Mouse (Mus musculus) kidney, embryonic 16.5 days (tissue): ENCODE measurements around the gene Uso1. TPM values are rescaled to one million over a fixed set of nuclear protein-coding genes. Genes with fewer than 3 reads are reported as not detected.
"Not testable (repeated sequence)": the region's sequence is repeated elsewhere in the genome, so short reads cannot be mapped to it uniquely, and the experiment has no call there.

Experiments used
- ATAC-seq: fragments of 200-750 bp; cut with Nextera tagmentation; 2 replicates; pipeline ENCODE4 v1.8.0; 2017; ENCODE audit warnings: moderate TSS enrichment; ENCODE audit not compliant: low FRiP score, low TSS enrichment
- H3K27ac ChIP-seq: fragments of 300-500 bp; sonication (generic); 2 replicates; pipeline ENCODE4 v1.5.1; 2014; ENCODE audit warnings: low read length
- H3K27me3 ChIP-seq: fragments of 300-500 bp; sonication (generic); 2 replicates; pipeline ENCODE4 v1.6.1; 2014; ENCODE audit warnings: low read length, control low read depth, mixed read lengths; ENCODE audit not compliant: insufficient read depth
- H3K36me3 ChIP-seq: fragments of 300-500 bp; sonication (generic); 2 replicates; pipeline ENCODE4 v1.6.1; 2014; ENCODE audit warnings: low read length, control low read depth, mixed read lengths; ENCODE audit not compliant: insufficient read depth
- H3K4me1 ChIP-seq: fragments of 300-500 bp; sonication (generic); 2 replicates; pipeline ENCODE4 v1.6.1; 2014; ENCODE audit warnings: low read length, control low read depth, mixed read lengths; ENCODE audit not compliant: insufficient read depth
- H3K4me2 ChIP-seq: fragments of 300-500 bp; sonication (generic); replicated peaks from 2 replicates; pipeline ENCODE4 v1.6.1; 2014; ENCODE audit warnings: low read depth, low read length
- H3K4me3 ChIP-seq: fragments of 300-500 bp; sonication (generic); 2 replicates; pipeline ENCODE4 v1.5.1; 2014; ENCODE audit warnings: mild to moderate bottlenecking, low read length
- H3K9ac ChIP-seq: fragments of 300-500 bp; sonication (generic); replicated peaks from 2 replicates; pipeline ENCODE4 v1.6.1; 2014; ENCODE audit warnings: low read length
- H3K9me3 ChIP-seq: fragments of 300-500 bp; sonication (generic); 2 replicates; pipeline ENCODE4 v1.6.1; 2016; ENCODE audit warnings: low read length, control low read depth
- WGBS: fragments of 180-500 bp; shearing (Covaris S2); extraction: QIAGEN DNeasy Blood & Tissue Kit; methylation state at CpG from one replicate; pipeline ENCODE4 v1.1.7; 2014; 5-methylcytosine and 5-hydroxymethylcytosine counted together
- polyA plus RNA-seq: library from polyadenylated mRNA; unstranded; fragments of >200 nt; fragmentation: Nextera tagmentation; extraction: Ambion mirVana; gene quantifications from 2 replicates; pipeline ENCODE4 v1.2.1, GENCODE M21; 2015

The Uso1 gene
- polyA plus RNA-seq, 1 experiment from 2014 or later, result 40.0 TPM

DNA sequence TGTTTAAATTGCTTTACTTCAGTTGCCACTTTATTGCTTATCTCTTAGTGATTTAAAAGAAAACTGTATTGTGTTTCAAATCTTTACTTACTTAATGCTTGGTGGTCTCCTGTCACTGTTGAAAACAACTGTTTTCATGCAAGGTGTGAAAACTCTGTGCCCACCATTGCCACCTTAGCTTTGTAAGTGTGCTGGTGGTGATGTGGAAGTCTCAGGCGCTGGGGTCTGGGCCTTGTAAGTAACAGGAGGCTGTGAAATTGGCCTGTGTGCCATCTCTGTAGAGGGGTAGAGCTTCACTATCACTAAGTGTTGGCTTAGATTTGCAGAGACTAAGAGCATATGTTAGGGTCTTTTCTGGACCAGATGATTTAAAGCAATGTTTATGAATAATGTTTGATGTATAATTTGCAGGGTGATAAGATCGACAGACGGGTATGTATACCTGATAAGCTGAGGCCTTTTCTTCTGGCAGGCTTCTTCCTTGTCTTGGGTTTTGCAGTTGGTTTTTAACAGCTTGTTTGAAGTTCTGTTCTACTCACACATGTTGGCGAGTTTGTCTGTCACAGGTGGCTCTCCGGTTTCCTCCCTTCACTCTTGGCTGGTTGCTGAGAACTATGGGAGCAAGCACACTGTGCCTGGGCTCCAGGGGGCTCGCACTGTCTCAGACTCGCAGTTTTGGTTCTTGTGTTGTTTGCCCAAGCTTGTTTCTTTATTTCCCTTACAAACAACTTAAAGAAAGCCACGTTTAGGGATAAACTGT is 45.5 kb downstream of the Uso1 start:
- H3K9ac ChIP-seq, result no peak overlapping the region
- ATAC-seq, result no peak
- peaks cover 48% of the 10 kb centered on the region for H3K36me3 ChIP-seq
- no peaks in the 10 kb centered on the region for H3K27me3 ChIP-seq
- H3K4me3 ChIP-seq, result no peak overlapping the region
- 77% methylated on average over 8 of the region's 8 CpGs for WGBS
- H3K4me2 ChIP-seq, result no peak overlapping the region
- H3K4me1 ChIP-seq, result no peaks in the 10 kb centered on the region
- peaks cover under 1% of the 10 kb centered on the region; the same call in 1 of the 2 replicates for H3K9me3 ChIP-seq
- H3K27ac ChIP-seq, result no peak overlapping the region

DNA sequence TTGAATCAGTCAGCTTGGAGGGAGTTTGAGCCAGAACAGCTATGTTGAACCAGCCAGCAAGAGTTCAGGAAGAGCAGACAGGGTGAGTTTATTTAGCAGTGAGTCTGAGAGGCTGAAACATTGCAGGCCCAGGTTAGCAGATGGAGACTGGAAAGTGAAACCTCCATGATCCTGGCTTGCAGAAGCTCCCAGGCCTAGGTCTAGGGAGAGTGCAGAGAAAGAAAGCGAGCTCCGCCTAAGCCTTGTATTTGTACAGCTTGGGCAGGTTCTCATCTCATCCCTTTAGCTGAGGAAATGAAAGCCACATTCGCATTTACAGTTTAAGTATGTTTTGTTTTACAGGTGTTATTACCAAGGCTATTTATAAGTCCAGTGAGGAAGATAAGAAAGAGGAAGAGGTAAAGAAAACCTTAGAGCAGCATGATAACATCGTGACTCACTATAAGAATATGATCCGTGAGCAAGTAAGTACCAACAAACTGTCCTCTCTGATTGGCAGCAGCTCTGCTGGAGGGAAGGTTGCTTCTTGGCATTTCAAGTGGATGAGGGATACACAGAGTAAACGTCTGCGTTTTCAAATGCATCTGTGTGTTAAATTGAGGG is 51.2 kb downstream of the Uso1 start:
- H3K9me3 ChIP-seq, result peaks cover 4% of the 10 kb centered on the region; the same call in 1 of the 2 replicates
- H3K27me3 ChIP-seq, result no peaks in the 10 kb centered on the region
- H3K4me3 ChIP-seq, result no peak overlapping the region
- no peak overlapping the region for H3K27ac ChIP-seq
- H3K4me1 ChIP-seq, result no peaks in the 10 kb centered on the region
- peaks cover 46% of the 10 kb centered on the region for H3K36me3 ChIP-seq
- no peak overlapping the region for H3K9ac ChIP-seq
- no peak overlapping the region for H3K4me2 ChIP-seq
- 97% methylated on average over 7 of the region's 7 CpGs for WGBS
- ATAC-seq, result no peak

DNA sequence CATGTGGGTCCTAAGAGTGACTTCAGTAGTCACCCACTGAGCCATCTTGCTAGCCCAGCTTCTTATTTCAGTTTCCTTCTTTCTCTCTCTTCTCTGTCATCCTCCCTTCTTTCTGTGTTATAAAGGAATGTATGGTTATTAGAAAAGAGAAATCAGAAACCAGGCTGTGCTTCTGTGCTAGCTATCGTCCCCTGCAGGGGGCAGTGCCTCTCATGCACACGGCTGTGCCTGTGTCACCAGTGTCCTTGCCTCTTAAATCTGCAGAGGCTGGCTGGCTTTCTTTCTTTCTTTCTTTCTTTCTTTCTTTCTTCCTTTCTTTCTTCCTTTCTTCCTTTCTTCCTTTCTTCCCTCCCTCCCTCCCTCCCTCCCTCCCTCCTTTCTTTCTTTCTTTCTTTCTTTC is 58.0 kb downstream of the Uso1 start:
- H3K27me3 ChIP-seq, H3K27ac ChIP-seq, H3K4me2 ChIP-seq, H3K9ac ChIP-seq, H3K4me3 ChIP-seq, ATAC-seq, H3K9me3 ChIP-seq, H3K4me1 ChIP-seq: not testable (repeated sequence)
- peaks cover 54% of the 10 kb centered on the region for H3K36me3 ChIP-seq
- WGBS, result 30% methylated on average over 2 of the region's 2 CpGs

GRCm38 (mm10) chr5:92196895-92197811 is 59.4 kb downstream of the Uso1 start:
- Histone ChIP-seq H3K27ac (no peak overlapping the region), H3K36me3 (peaks cover 62% of the 10 kb centered on the region), H3K9ac (no peak overlapping the region), H3K4me2 (no peak overlapping the region), H3K9me3 (no peaks in the 10 kb centered on the region), H3K4me1 (no peaks in the 10 kb centered on the region), H3K27me3 (no peaks in the 10 kb centered on the region), H3K4me3 (no peak overlapping the region)
- no peak for ATAC-seq
- 84% methylated on average over 15 of the region's 15 CpGs for WGBS

DNA sequence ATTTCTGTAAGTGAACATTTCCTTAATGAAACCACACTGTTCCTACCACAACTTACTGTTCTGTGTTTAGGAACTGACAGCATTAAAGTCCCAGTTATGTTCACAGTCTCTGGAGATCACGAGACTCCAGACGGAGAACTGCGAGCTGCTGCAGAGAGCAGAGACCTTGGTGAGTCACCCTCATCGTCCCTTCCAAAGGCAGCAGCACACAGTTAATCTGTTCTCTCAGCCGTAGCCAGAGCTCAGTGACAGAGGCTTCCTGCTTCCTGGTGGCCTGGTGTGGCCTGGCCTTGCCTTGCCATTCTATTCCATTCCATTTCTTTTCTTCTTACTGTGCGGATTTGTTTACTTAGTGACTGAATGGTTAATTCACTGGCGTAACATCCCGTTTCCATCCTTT is 60.5 kb downstream of the Uso1 start:
- no peak overlapping the region for H3K9ac ChIP-seq
- WGBS, result 78% methylated on average over 8 of the region's 8 CpGs

GRCm38 (mm10) chr5:92204162-92205036 is 66.7 kb downstream of the Uso1 start:
- no peak for ATAC-seq
- no peaks in the 10 kb centered on the region for H3K27me3 ChIP-seq
- H3K4me2 ChIP-seq, result no peak overlapping the region
- H3K27ac ChIP-seq, result 0 out of 2 replicates have a peak overlapping the region, but pooled peaks have one; percentile 7
- H3K9ac ChIP-seq, result no peak overlapping the region
- H3K9me3 ChIP-seq, result no peaks in the 10 kb centered on the region
- WGBS, result 81% methylated on average over 6 of the region's 6 CpGs
- 0 out of 2 replicates have a peak, but pooled peaks cover 10% of the 10 kb centered on the region for H3K4me1 ChIP-seq
- peaks cover 26% of the 10 kb centered on the region for H3K36me3 ChIP-seq
- no peak overlapping the region for H3K4me3 ChIP-seq

More for the DNA sequence above, 60.5 kb downstream of the Uso1 start:
- H3K4me1 ChIP-seq, result no peaks in the 10 kb centered on the region
- peaks cover 54% of the 10 kb centered on the region for H3K36me3 ChIP-seq
- no peak; the same call in 1 of the 2 replicates for ATAC-seq
- no peak overlapping the region for H3K4me2 ChIP-seq
- H3K27me3 ChIP-seq, result no peaks in the 10 kb centered on the region
- H3K27ac ChIP-seq, result no peak overlapping the region
- no peaks in the 10 kb centered on the region for H3K9me3 ChIP-seq
- H3K4me3 ChIP-seq, result no peak overlapping the region

GRCm38 (mm10) chr5:92205184-92205583 is 67.4 kb downstream of the Uso1 start:
- Histone ChIP-seq H3K27me3 (no peaks in the 10 kb centered on the region), H3K4me2 (no peak overlapping the region)

DNA sequence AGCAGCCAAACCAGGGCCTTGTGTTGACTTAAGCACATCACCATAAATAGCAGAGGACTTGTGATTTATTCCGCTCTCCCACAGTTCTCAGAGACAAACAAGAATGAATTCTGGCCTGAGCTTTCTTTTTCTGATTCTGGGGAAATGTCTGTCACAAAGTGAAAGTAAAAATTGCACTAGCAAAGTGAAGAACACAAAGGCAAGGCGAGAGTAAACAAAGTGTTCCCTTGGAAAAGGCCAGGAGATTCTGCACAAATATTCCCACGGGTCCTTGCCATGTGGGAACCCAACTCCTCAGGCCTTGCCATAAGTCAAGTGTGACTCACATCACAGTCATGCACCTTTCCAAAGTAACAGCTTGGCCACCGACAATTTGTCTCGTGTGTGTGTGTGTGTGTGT is 68.0 kb downstream of the Uso1 start:
- Histone ChIP-seq H3K27ac (peak overlapping the region; percentile 82), H3K9ac (no peak overlapping the region), H3K36me3 (peaks cover 17% of the 10 kb centered on the region), H3K9me3 (no peaks in the 10 kb centered on the region), H3K4me1 (0 out of 2 replicates have a peak, but pooled peaks cover 10% of the 10 kb centered on the region), H3K4me3 (no peak overlapping the region), H3K4me2 (no peak overlapping the region), H3K27me3 (no peaks in the 10 kb centered on the region)
- 65% methylated on average over 5 of the region's 5 CpGs for WGBS
- peak; percentile 7; the same call in 1 of the 2 replicates for ATAC-seq

More at GRCm38 (mm10) chr5:92205184-92205583, 67.4 kb downstream of the Uso1 start:
- 59% methylated on average over 7 of the region's 7 CpGs for WGBS
- no peaks in the 10 kb centered on the region for H3K9me3 ChIP-seq
- H3K4me3 ChIP-seq, result no peak overlapping the region
- no peak overlapping the region for H3K9ac ChIP-seq
- H3K4me1 ChIP-seq, result 0 out of 2 replicates have a peak, but pooled peaks cover 10% of the 10 kb centered on the region
- peaks cover 20% of the 10 kb centered on the region for H3K36me3 ChIP-seq
- H3K27ac ChIP-seq, result peak overlapping the region; percentile 82
- peak; percentile 75 for ATAC-seq

DNA sequence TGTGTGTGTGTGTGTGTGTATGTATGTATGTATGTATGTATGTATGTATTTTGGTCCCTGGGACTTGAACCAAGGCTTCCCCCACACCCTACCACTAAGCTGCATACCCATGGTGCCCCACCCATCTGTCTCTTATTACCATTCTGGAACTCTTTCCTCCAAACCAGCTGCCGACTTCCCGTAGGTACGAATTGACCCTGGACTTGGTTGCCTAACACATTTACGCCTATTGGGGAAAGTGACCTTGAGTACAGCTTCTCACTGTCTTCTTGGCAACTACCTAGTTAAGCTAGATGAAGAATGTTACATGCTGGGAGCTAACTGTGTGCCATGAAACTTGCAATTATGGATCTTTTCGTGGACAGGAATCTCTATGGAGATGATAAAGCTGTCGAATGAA is 68.4 kb downstream of the Uso1 start:
- Histone ChIP-seq H3K36me3 (peaks cover 14% of the 10 kb centered on the region), H3K27ac (no peak overlapping the region), H3K9ac (no peak overlapping the region), H3K27me3 (no peaks in the 10 kb centered on the region), H3K4me3 (no peak overlapping the region), H3K4me1 (0 out of 2 replicates have a peak, but pooled peaks cover 10% of the 10 kb centered on the region), H3K4me2 (no peak overlapping the region), H3K9me3 (no peaks in the 10 kb centered on the region)
- 92% methylated on average over 6 of the region's 6 CpGs for WGBS
- ATAC-seq, result no peak
